Mouse (Mus musculus): ENCODE measurements around the gene Lgals3. TPM values are rescaled to one million over a fixed set of nuclear protein-coding genes. Genes with fewer than 3 reads are reported as not detected.

Gene Lgals3
- polyA plus RNA-seq, 1 experiment from 2014 or later = 15.9 TPM

GRCm38 (mm10) chr14:47373728-47374678 lies 6.5 kb downstream of the Lgals3 start:
- H3K9me3 ChIP-seq (ENCODE audit: control insufficient read depth, low read depth, low read length) = no peaks in the 10 kb centered on the region
- 13% methylated on average over 49 of the region's 49 CpGs for WGBS
- H3K27ac ChIP-seq (ENCODE audit: low read length) = no peak overlapping the region
- peaks cover 7% of the 10 kb centered on the region; the same call in 1 of the 2 replicates for H3K27me3 ChIP-seq (ENCODE audit: control insufficient read depth, insufficient read depth, low read length)
- peaks cover 8% of the 10 kb centered on the region; the same call in 1 of the 2 replicates for H3K4me1 ChIP-seq (ENCODE audit: control insufficient read depth, insufficient read depth, low read length)
- no peaks in the 10 kb centered on the region for H3K36me3 ChIP-seq (ENCODE audit: control insufficient read depth, insufficient read depth, low read length)
- H3K9ac ChIP-seq (replicated peaks; ENCODE audit: low read depth, low read length) = no peak overlapping the region
- ATAC-seq (ENCODE audit: insufficient number of reproducible peaks, insufficient read depth, low FRiP score, low read depth) = peak; percentile 68
- H3K4me2 ChIP-seq (replicated peaks; ENCODE audit: low read depth, low read length) = peak overlapping the region; percentile 39
- peak overlapping the region; percentile 11; the same call in 1 of the 2 replicates for H3K4me3 ChIP-seq (ENCODE audit: low read depth, low read length)

GRCm38 (mm10) chr14:47376526-47376925 lies 9.0 kb downstream of the Lgals3 start:
- Histone ChIP-seq H3K27me3 (ENCODE audit: control insufficient read depth, insufficient read depth, low read length) (peaks cover 7% of the 10 kb centered on the region; the same call in 1 of the 2 replicates), H3K4me3 (ENCODE audit: low read depth, low read length) (no peak overlapping the region), H3K4me2 (replicated peaks; ENCODE audit: low read depth, low read length) (no peak overlapping the region), H3K36me3 (ENCODE audit: control insufficient read depth, insufficient read depth, low read length) (no peaks in the 10 kb centered on the region), H3K9ac (replicated peaks; ENCODE audit: low read depth, low read length) (no peak overlapping the region), H3K4me1 (ENCODE audit: control insufficient read depth, insufficient read depth, low read length) (peaks cover 8% of the 10 kb centered on the region; the same call in 1 of the 2 replicates), H3K27ac (ENCODE audit: low read length) (no peak overlapping the region), H3K9me3 (ENCODE audit: control insufficient read depth, low read depth, low read length) (no peaks in the 10 kb centered on the region)
- 79% methylated on average over 2 of the region's 2 CpGs for WGBS
- ATAC-seq (ENCODE audit: insufficient number of reproducible peaks, insufficient read depth, low FRiP score, low read depth) = no peak

GRCm38 (mm10) chr14:47378336-47378735 lies 10.8 kb downstream of the Lgals3 start:
- ATAC-seq (ENCODE audit: insufficient number of reproducible peaks, insufficient read depth, low FRiP score, low read depth) = no peak

GRCm38 (mm10) chr14:47383911-47384310 lies 16.4 kb downstream of the Lgals3 start:
- no peak overlapping the region for H3K9ac ChIP-seq (replicated peaks; ENCODE audit: low read depth, low read length)
- H3K36me3 ChIP-seq (ENCODE audit: control insufficient read depth, insufficient read depth, low read length) = peaks cover 11% of the 10 kb centered on the region
- H3K9me3 ChIP-seq (ENCODE audit: control insufficient read depth, low read depth, low read length) = no peaks in the 10 kb centered on the region
- ATAC-seq (ENCODE audit: insufficient number of reproducible peaks, insufficient read depth, low FRiP score, low read depth) = no peak
- no peak overlapping the region for H3K4me2 ChIP-seq (replicated peaks; ENCODE audit: low read depth, low read length)
- no peak overlapping the region for H3K4me3 ChIP-seq (ENCODE audit: low read depth, low read length)
- H3K4me1 ChIP-seq (ENCODE audit: control insufficient read depth, insufficient read depth, low read length) = no peaks in the 10 kb centered on the region
- WGBS = 80% methylated on average over 7 of the region's 7 CpGs
- no peaks in the 10 kb centered on the region for H3K27me3 ChIP-seq (ENCODE audit: control insufficient read depth, insufficient read depth, low read length)
- no peak overlapping the region for H3K27ac ChIP-seq (ENCODE audit: low read length)

More at GRCm38 (mm10) chr14:47378336-47378735, 10.8 kb downstream of the Lgals3 start:
- Histone ChIP-seq H3K4me2 (replicated peaks; ENCODE audit: low read depth, low read length) (no peak overlapping the region), H3K9me3 (ENCODE audit: control insufficient read depth, low read depth, low read length) (no peaks in the 10 kb centered on the region), H3K27ac (ENCODE audit: low read length) (no peak overlapping the region), H3K4me1 (ENCODE audit: control insufficient read depth, insufficient read depth, low read length) (peaks cover 8% of the 10 kb centered on the region; the same call in 1 of the 2 replicates), H3K36me3 (ENCODE audit: control insufficient read depth, insufficient read depth, low read length) (no peaks in the 10 kb centered on the region), H3K9ac (replicated peaks; ENCODE audit: low read depth, low read length) (no peak overlapping the region), H3K4me3 (ENCODE audit: low read depth, low read length) (no peak overlapping the region), H3K27me3 (ENCODE audit: control insufficient read depth, insufficient read depth, low read length) (peaks cover 7% of the 10 kb centered on the region; the same call in 1 of the 2 replicates)
- WGBS = 67% methylated on average over 7 of the region's 7 CpGs

GRCm38 (mm10) chr14:47384653-47385052 lies 17.1 kb downstream of the Lgals3 start:
- no peak for ATAC-seq (ENCODE audit: insufficient number of reproducible peaks, insufficient read depth, low FRiP score, low read depth)
- Histone ChIP-seq H3K4me2 (replicated peaks; ENCODE audit: low read depth, low read length) (no peak overlapping the region), H3K4me1 (ENCODE audit: control insufficient read depth, insufficient read depth, low read length) (no peaks in the 10 kb centered on the region), H3K36me3 (ENCODE audit: control insufficient read depth, insufficient read depth, low read length) (peaks cover 18% of the 10 kb centered on the region), H3K27ac (ENCODE audit: low read length) (no peak overlapping the region), H3K9ac (replicated peaks; ENCODE audit: low read depth, low read length) (no peak overlapping the region), H3K27me3 (ENCODE audit: control insufficient read depth, insufficient read depth, low read length) (no peaks in the 10 kb centered on the region), H3K9me3 (ENCODE audit: control insufficient read depth, low read depth, low read length) (no peaks in the 10 kb centered on the region), H3K4me3 (ENCODE audit: low read depth, low read length) (no peak overlapping the region)
- 88% methylated on average over 10 of the region's 10 CpGs for WGBS

GRCm38 (mm10) chr14:47386125-47386524 lies 18.6 kb downstream of the Lgals3 start:
- Histone ChIP-seq H3K27me3 (ENCODE audit: control insufficient read depth, insufficient read depth, low read length) (no peaks in the 10 kb centered on the region), H3K9ac (replicated peaks; ENCODE audit: low read depth, low read length) (no peak overlapping the region), H3K4me2 (replicated peaks; ENCODE audit: low read depth, low read length) (no peak overlapping the region), H3K4me1 (ENCODE audit: control insufficient read depth, insufficient read depth, low read length) (no peaks in the 10 kb centered on the region), H3K9me3 (ENCODE audit: control insufficient read depth, low read depth, low read length) (no peaks in the 10 kb centered on the region), H3K36me3 (ENCODE audit: control insufficient read depth, insufficient read depth, low read length) (peaks cover 31% of the 10 kb centered on the region), H3K27ac (ENCODE audit: low read length) (no peak overlapping the region), H3K4me3 (ENCODE audit: low read depth, low read length) (no peak overlapping the region)
- WGBS = 75% methylated on average over 11 of the region's 11 CpGs
- ATAC-seq (ENCODE audit: insufficient number of reproducible peaks, insufficient read depth, low FRiP score, low read depth) = no peak

GRCm38 (mm10) chr14:47393354-47394094 lies 26.0 kb downstream of the Lgals3 start:
- H3K27me3 ChIP-seq (ENCODE audit: control insufficient read depth, insufficient read depth, low read length) = no peaks in the 10 kb centered on the region
- no peak for ATAC-seq (ENCODE audit: insufficient number of reproducible peaks, insufficient read depth, low FRiP score, low read depth)
- no peaks in the 10 kb centered on the region for H3K4me1 ChIP-seq (ENCODE audit: control insufficient read depth, insufficient read depth, low read length)
- H3K9me3 ChIP-seq (ENCODE audit: control insufficient read depth, low read depth, low read length) = no peaks in the 10 kb centered on the region
- H3K4me3 ChIP-seq (ENCODE audit: low read depth, low read length) = no peak overlapping the region
- peaks cover 71% of the 10 kb centered on the region for H3K36me3 ChIP-seq (ENCODE audit: control insufficient read depth, insufficient read depth, low read length)
- H3K27ac ChIP-seq (ENCODE audit: low read length) = no peak overlapping the region
- no peak overlapping the region for H3K9ac ChIP-seq (replicated peaks; ENCODE audit: low read depth, low read length)
- H3K4me2 ChIP-seq (replicated peaks; ENCODE audit: low read depth, low read length) = no peak overlapping the region
- 96% methylated on average over 10 of the region's 10 CpGs for WGBS

GRCm38 (mm10) chr14:47395007-47395406 lies 27.5 kb downstream of the Lgals3 start:
- Histone ChIP-seq H3K27me3 (ENCODE audit: control insufficient read depth, insufficient read depth, low read length) (no peaks in the 10 kb centered on the region), H3K9ac (replicated peaks; ENCODE audit: low read depth, low read length) (no peak overlapping the region), H3K4me3 (ENCODE audit: low read depth, low read length) (no peak overlapping the region), H3K36me3 (ENCODE audit: control insufficient read depth, insufficient read depth, low read length) (peaks cover 67% of the 10 kb centered on the region), H3K27ac (ENCODE audit: low read length) (no peak overlapping the region), H3K4me1 (ENCODE audit: control insufficient read depth, insufficient read depth, low read length) (no peaks in the 10 kb centered on the region), H3K9me3 (ENCODE audit: control insufficient read depth, low read depth, low read length) (no peaks in the 10 kb centered on the region), H3K4me2 (replicated peaks; ENCODE audit: low read depth, low read length) (no peak overlapping the region)
- WGBS = 97% methylated on average over 6 of the region's 6 CpGs
- ATAC-seq (ENCODE audit: insufficient number of reproducible peaks, insufficient read depth, low FRiP score, low read depth) = no peak
